Comparison of ENCODE assay signal across 9 mouse cellular contexts in the genomic region with DNA sequence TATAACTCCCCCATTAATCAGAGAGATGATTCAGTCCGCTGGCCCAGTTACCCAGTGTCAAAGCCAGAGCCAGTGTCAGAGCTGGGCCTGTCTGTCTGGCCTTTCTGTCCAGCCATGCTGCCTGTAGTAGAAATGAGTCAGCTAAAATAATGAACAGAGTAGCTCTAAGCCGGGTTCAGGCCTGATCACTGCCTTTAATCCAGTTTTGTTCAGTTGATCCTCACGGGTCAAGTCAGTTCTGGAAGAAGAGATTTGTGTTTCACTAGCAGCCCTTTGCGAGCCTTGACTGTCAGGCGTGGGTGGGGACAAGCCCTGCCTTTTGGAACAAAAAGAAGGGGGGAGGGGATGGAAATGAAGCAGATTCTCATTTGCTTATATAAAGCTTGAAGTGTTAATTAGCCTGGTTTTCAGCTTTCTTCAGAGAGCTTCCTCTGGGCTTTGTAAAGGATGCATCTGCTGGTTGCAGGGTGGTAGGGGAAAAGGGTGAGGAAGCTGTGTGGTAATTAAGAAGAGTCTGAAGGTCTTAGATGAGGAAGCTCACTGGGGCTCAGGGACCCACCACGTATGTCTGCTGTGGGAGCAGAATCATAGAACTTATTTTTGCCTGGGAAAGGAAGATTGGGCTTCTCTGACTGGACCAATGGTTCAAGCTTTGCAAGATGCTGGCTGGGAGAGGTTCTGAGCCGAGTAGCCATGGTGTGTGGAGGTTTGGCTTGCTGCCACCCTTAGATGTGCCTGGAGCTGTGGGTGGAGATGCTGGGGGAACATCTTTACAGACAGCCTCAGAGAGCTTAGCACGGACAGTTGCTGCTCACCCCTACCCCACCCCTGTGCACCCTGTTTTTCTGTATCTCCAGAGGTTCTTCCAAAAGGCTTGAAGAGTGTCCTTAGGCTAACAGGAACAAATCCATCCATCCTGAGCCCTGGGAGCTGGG. TPM values are rescaled to one million over a fixed set of nuclear protein-coding genes. Genes with fewer than 3 reads are reported as not detected.
DNase-seq lines count a peak whose midpoint lies in the region; ATAC-seq and TF ChIP-seq lines count a peak whose summit lies in the region.
"Had no signal": no experiment of that assay in that cellular context is flagged by ENCODE, and none has a peak within 500 bp of the region (broad histone marks: within the 10 kb centered on the region; RNA-seq: fewer than 3 reads in every experiment).

No protein-coding gene starts in this region.

- no peaks in the 10 kb centered on the region for H3K9me3 ChIP-seq in megakaryocyte, embryonic 14.5 days
- no peaks in the 10 kb centered on the region for H3K9me3 ChIP-seq in embryonic facial prominence, embryonic 14.5 days (ENCODE audit: control insufficient read depth, low read length)
- no peaks in the 10 kb centered on the region for H3K9me3 ChIP-seq in hindbrain, embryonic 16.5 days (ENCODE audit: control insufficient read depth, low read length)
- H3K9me3 ChIP-seq in stomach, postnatal 0 days (ENCODE audit: control insufficient read depth, low read length): no peaks in the 10 kb centered on the region
- H3K9me3 ChIP-seq in liver, embryonic 11.5 days (ENCODE audit: control insufficient read depth, low read length): no peaks in the 10 kb centered on the region
- H3K9me3 ChIP-seq: embryonic facial prominence, embryonic 12.5 days had no signal

- ATAC-seq in megakaryocyte, adult 5-6 weeks (ENCODE audit: poor library complexity, severe bottlenecking): no peak
- peak; percentile 49 for ATAC-seq in embryonic facial prominence, embryonic 14.5 days (ENCODE audit: low read depth)
- peak; percentile 50 for ATAC-seq in hindbrain, embryonic 16.5 days
- ATAC-seq in stomach, postnatal 0 days (ENCODE audit: low FRiP score, low TSS enrichment): peak; percentile 54; the same call in 1 of the 2 replicates
- no peak for ATAC-seq in liver, embryonic 11.5 days (replicated peaks; ENCODE audit: low FRiP score)

- no peaks in the 10 kb centered on the region for H3K27me3 ChIP-seq in megakaryocyte, embryonic 14.5 days (replicated peaks)
- no peaks in the 10 kb centered on the region for H3K27me3 ChIP-seq in embryonic facial prominence, embryonic 14.5 days (replicated peaks; ENCODE audit: control insufficient read depth, insufficient read depth, low read length)
- no peaks in the 10 kb centered on the region for H3K27me3 ChIP-seq in hindbrain, embryonic 16.5 days (replicated peaks; ENCODE audit: control insufficient read depth, insufficient read depth, low read length)
- no peaks in the 10 kb centered on the region for H3K27me3 ChIP-seq in stomach, postnatal 0 days (ENCODE audit: control insufficient read depth, insufficient read depth, low read length)
- no peaks in the 10 kb centered on the region for H3K27me3 ChIP-seq in liver, embryonic 11.5 days (replicated peaks; ENCODE audit: control insufficient read depth, insufficient read depth, low read length)
- H3K27me3 ChIP-seq: embryonic facial prominence, embryonic 12.5 days had no signal

- peaks cover 49% of the 10 kb centered on the region for H3K36me3 ChIP-seq in megakaryocyte, embryonic 14.5 days (replicated peaks; ENCODE audit: low read length)
- no peaks in the 10 kb centered on the region for H3K36me3 ChIP-seq in embryonic facial prominence, embryonic 14.5 days (ENCODE audit: control insufficient read depth, insufficient read depth, low read length)
- H3K36me3 ChIP-seq in hindbrain, embryonic 16.5 days (ENCODE audit: control insufficient read depth, insufficient read depth, low read length): peaks cover 10% of the 10 kb centered on the region
- H3K36me3 ChIP-seq in stomach, postnatal 0 days (ENCODE audit: control insufficient read depth, insufficient read depth, low read length): no peaks in the 10 kb centered on the region
- H3K36me3 ChIP-seq in liver, embryonic 11.5 days (ENCODE audit: control insufficient read depth, insufficient read depth, low read length): no peaks in the 10 kb centered on the region
- H3K36me3 ChIP-seq: embryonic facial prominence, embryonic 12.5 days had no signal

- peaks cover 85% of the 10 kb centered on the region for H3K4me1 ChIP-seq in megakaryocyte, embryonic 14.5 days
- peaks cover 3% of the 10 kb centered on the region; the same call in 1 of the 2 replicates for H3K4me1 ChIP-seq in embryonic facial prominence, embryonic 14.5 days (ENCODE audit: control insufficient read depth, insufficient read depth, low read length)
- H3K4me1 ChIP-seq in hindbrain, embryonic 16.5 days (ENCODE audit: control insufficient read depth, insufficient read depth, low read depth, low read length): peaks cover 27% of the 10 kb centered on the region
- no peaks in the 10 kb centered on the region for H3K4me1 ChIP-seq in stomach, postnatal 0 days (replicated peaks; ENCODE audit: control insufficient read depth, insufficient read depth)
- no peaks in the 10 kb centered on the region for H3K4me1 ChIP-seq in liver, embryonic 11.5 days (replicated peaks; ENCODE audit: control insufficient read depth, insufficient read depth, low read length)

- no peak overlapping the region for H3K4me2 ChIP-seq in embryonic facial prominence, embryonic 14.5 days (ENCODE audit: low read depth, low read length)
- H3K4me2 ChIP-seq in hindbrain, embryonic 16.5 days (ENCODE audit: low read length): peak overlapping the region; percentile 10; the same call in 1 of the 2 replicates
- no peak overlapping the region for H3K4me2 ChIP-seq in stomach, postnatal 0 days (replicated peaks; ENCODE audit: low read depth)
- H3K4me2 ChIP-seq in liver, embryonic 11.5 days: no peak overlapping the region
- H3K4me2 ChIP-seq: embryonic facial prominence, embryonic 12.5 days had no signal

- H3K4me3 ChIP-seq in megakaryocyte, embryonic 14.5 days (replicated peaks): peak overlapping the region; percentile 80
- no peak overlapping the region for H3K4me3 ChIP-seq in embryonic facial prominence, embryonic 14.5 days (ENCODE audit: low read depth, low read length)
- H3K4me3 ChIP-seq in hindbrain, embryonic 16.5 days (ENCODE audit: low read length): no peak overlapping the region
- no peak overlapping the region for H3K4me3 ChIP-seq in stomach, postnatal 0 days (ENCODE audit: low read depth, low read length)
- no peak overlapping the region for H3K4me3 ChIP-seq in liver, embryonic 11.5 days (ENCODE audit: low read depth, low read length)
- H3K4me3 ChIP-seq: embryonic facial prominence, embryonic 12.5 days had no signal

- H3K9ac ChIP-seq in embryonic facial prominence, embryonic 14.5 days (ENCODE audit: low read depth, low read length): no peak overlapping the region
- H3K9ac ChIP-seq in hindbrain, embryonic 16.5 days (ENCODE audit: low read depth, low read length): no peak overlapping the region
- no peak overlapping the region for H3K9ac ChIP-seq in stomach, postnatal 0 days (ENCODE audit: low read length)
- no peak overlapping the region for H3K9ac ChIP-seq in liver, embryonic 11.5 days (ENCODE audit: low read depth, low read length)
- H3K9ac ChIP-seq: embryonic facial prominence, embryonic 12.5 days had no signal

- no peak overlapping the region for H3K27ac ChIP-seq in embryonic facial prominence, embryonic 14.5 days (replicated peaks; ENCODE audit: low read depth, low read length)
- peak overlapping the region; percentile 76 for H3K27ac ChIP-seq in hindbrain, embryonic 16.5 days (ENCODE audit: low read depth, low read length)
- no peak overlapping the region for H3K27ac ChIP-seq in stomach, postnatal 0 days (replicated peaks)
- H3K27ac ChIP-seq in liver, embryonic 11.5 days (ENCODE audit: low read depth, low read length): no peak overlapping the region
- H3K27ac ChIP-seq: embryonic facial prominence, embryonic 12.5 days had no signal

- 43% methylated on average over 8 of the region's 8 CpGs for WGBS in embryonic facial prominence, embryonic 14.5 days
- WGBS in hindbrain, embryonic 16.5 days: 15% methylated on average over 8 of the region's 8 CpGs
- WGBS in stomach, postnatal 0 days: 27% methylated on average over 8 of the region's 8 CpGs
- WGBS in liver, embryonic 11.5 days: 35% methylated on average over 8 of the region's 8 CpGs

- no peak for TF ChIP-seq CTCF in stomach, postnatal 0 days (IDR thresholded peaks at IDR 0.05; ENCODE audit: low read depth)

- DNase-seq in ZHBTc4 (ENCODE audit: low read depth, low spot score): peak; percentile 71
- peak; percentile 33 for DNase-seq in embryonic facial prominence, embryonic 14.5 days (ENCODE audit: low spot score)
- no peak for DNase-seq in stomach, postnatal 0 days (ENCODE audit: low spot score)
- DNase-seq in liver, embryonic 11.5 days (ENCODE audit: low spot score): no peak
- DNase-seq in thymus, postnatal 36 days: no peak

- no peak for TF ChIP-seq EP300 in stomach, postnatal 0 days (optimal IDR thresholded peaks at IDR 0.05)

RNA-seq across cellular contexts. Expression of gene Nsg2, which starts 20.0 kb away (rescaled TPM):
- polyA plus RNA-seq in megakaryocyte, embryonic 14.5 days (2012; ENCODE audit: insufficient read depth, low replicate concordance): 12.5 TPM in 1 of 2 replicates, not detected in the other
- total RNA-seq in megakaryocyte, adult 5-6 weeks (2015): 0.20 and 1.4 TPM in 2 replicates
- 1.1 and 1.3 TPM in 2 replicates for total RNA-seq in megakaryocyte, adult 5-6 weeks (2017)
- 3.7 and 4.2 TPM in 2 replicates for polyA plus RNA-seq in embryonic facial prominence, embryonic 14.5 days (2014; fragmentation: Nextera tagmentation; extraction: Ambion mirVana)
- polyA plus RNA-seq in hindbrain, embryonic 16.5 days (2015; fragmentation: Nextera tagmentation; extraction: Ambion mirVana): 530 and 557 TPM in 2 replicates
- 6.1 and 6.5 TPM in 2 replicates for polyA plus RNA-seq in stomach, postnatal 0 days (2015; fragmentation: Nextera tagmentation; extraction: Ambion mirVana)
- polyA plus RNA-seq in liver, embryonic 11.5 days (2014; fragmentation: Nextera tagmentation; extraction: Ambion mirVana): 0.42 and 0.69 TPM in 2 replicates

RNA-seq across cellular contexts. Expression of gene 4930524B15Rik, which starts 54.9 kb away (rescaled TPM):
- 0.17 TPM in 1 of 2 replicates, not detected in the other for polyA plus RNA-seq in megakaryocyte, embryonic 14.5 days (2012; ENCODE audit: insufficient read depth, low replicate concordance)
- total RNA-seq in megakaryocyte, adult 5-6 weeks (2015): not detected in 2 replicates
- not detected in 2 replicates for total RNA-seq in megakaryocyte, adult 5-6 weeks (2017)
- 0.10 TPM in 1 of 2 replicates, not detected in the other for polyA plus RNA-seq in embryonic facial prominence, embryonic 14.5 days (2014; fragmentation: Nextera tagmentation; extraction: Ambion mirVana)
- 0.22 and 0.49 TPM in 2 replicates for polyA plus RNA-seq in hindbrain, embryonic 16.5 days (2015; fragmentation: Nextera tagmentation; extraction: Ambion mirVana)
- polyA plus RNA-seq in stomach, postnatal 0 days (2015; fragmentation: Nextera tagmentation; extraction: Ambion mirVana): 0.08 and 0.10 TPM in 2 replicates
- not detected in 2 replicates for polyA plus RNA-seq in liver, embryonic 11.5 days (2014; fragmentation: Nextera tagmentation; extraction: Ambion mirVana)

Comparison
In these comparisons a context has a peak if more than half of its experiments do, and no peak if none do; other contexts are left out.
1. ATAC-seq: peak in embryonic facial prominence, embryonic 14.5 days (single experiment), hindbrain, embryonic 16.5 days (single experiment) and stomach, postnatal 0 days (single experiment); none in megakaryocyte, adult 5-6 weeks (single experiment) and liver, embryonic 11.5 days (single experiment).
2. DNase-seq: peak in ZHBTc4 (single experiment) and embryonic facial prominence, embryonic 14.5 days (single experiment); none in stomach, postnatal 0 days (single experiment), liver, embryonic 11.5 days (single experiment) and thymus, postnatal 36 days (0 of 2).
3. RNA of gene Nsg2, which starts 20.0 kb away (polyA plus RNA-seq): 530 to 557 TPM in hindbrain, embryonic 16.5 days; 12.5 TPM in megakaryocyte, embryonic 14.5 days, 6.1 to 6.5 TPM in stomach, postnatal 0 days, 3.7 to 4.2 TPM in embryonic facial prominence, embryonic 14.5 days and 0.42 to 0.69 TPM in liver, embryonic 11.5 days; every median in the first group is over 10 times any median in the second.